Mouse (Mus musculus) neural tube, embryonic 15.5 days (tissue): ENCODE data around the gene Osbpl11. TPM values are rescaled to one million over a fixed set of nuclear protein-coding genes. Genes with fewer than 3 reads are reported as not detected.
"Not testable (repeated sequence)": the region's sequence is repeated elsewhere in the genome, so short reads cannot be mapped to it uniquely, and the experiment has no call there.

Experiments used
- ATAC-seq: fragments of 200-750 bp; cut with Nextera tagmentation; 2 replicates; pipeline ENCODE4 v1.8.0; 2017; ENCODE audit warnings: mild to moderate bottlenecking, moderate TSS enrichment, moderate library complexity; ENCODE audit not compliant: low FRiP score
- H3K27ac ChIP-seq: fragments of 300-500 bp; sonication (generic); replicated peaks from 2 replicates; pipeline ENCODE4 v1.5.1; 2015; ENCODE audit warnings: mild to moderate bottlenecking, inconsistent platforms
- H3K27me3 ChIP-seq: fragments of 300-500 bp; sonication (generic); replicated peaks from 2 replicates; pipeline ENCODE4 v1.6.1; 2015; ENCODE audit warnings: inconsistent platforms
- H3K36me3 ChIP-seq: fragments of 300-500 bp; sonication (generic); 2 replicates; pipeline ENCODE4 v1.6.1; 2015; ENCODE audit warnings: inconsistent platforms
- H3K4me1 ChIP-seq: fragments of 300-500 bp; sonication (generic); 2 replicates; pipeline ENCODE4 v1.6.1; 2015; ENCODE audit warnings: inconsistent platforms
- H3K4me2 ChIP-seq: fragments of 300-500 bp; sonication (generic); 2 replicates; pipeline ENCODE4 v1.6.1; 2015; ENCODE audit warnings: inconsistent platforms, mild to moderate bottlenecking, moderate library complexity
- H3K4me3 ChIP-seq: fragments of 300-500 bp; sonication (generic); replicated peaks from 2 replicates; pipeline ENCODE4 v1.5.1; 2015; ENCODE audit warnings: mild to moderate bottlenecking, inconsistent platforms
- H3K9ac ChIP-seq: fragments of 300-500 bp; sonication (generic); replicated peaks from 2 replicates; pipeline ENCODE4 v1.6.1; 2015; ENCODE audit warnings: mild to moderate bottlenecking, inconsistent platforms
- H3K9me3 ChIP-seq: fragments of 300-500 bp; sonication (generic); replicated peaks from 2 replicates; pipeline ENCODE4 v1.6.1; 2016; ENCODE audit warnings: inconsistent platforms
- WGBS: fragments of 180-500 bp; shearing (Covaris S2); methylation state at CpG from one replicate; pipeline ENCODE4 v1.1.7; 2015; ENCODE audit warnings: mixed read lengths; 5-methylcytosine and 5-hydroxymethylcytosine counted together
- polyA plus RNA-seq: library from polyadenylated mRNA; unstranded; fragments of >200 nt; fragmentation: Nextera tagmentation; extraction: Ambion mirVana; gene quantifications from 2 replicates; pipeline ENCODE4 v1.2.1, GENCODE M21; 2015

Gene Osbpl11
- 15.7 and 16.2 TPM in 2 replicates for polyA plus RNA-seq

- ATAC-seq, result peak; percentile 94
- no peaks in the 10 kb centered on the region for H3K36me3 ChIP-seq
- H3K4me1 ChIP-seq, result peaks cover 35% of the 10 kb centered on the region
- no peaks in the 10 kb centered on the region for H3K27me3 ChIP-seq
- H3K4me2 ChIP-seq, result peak within 1 kb of the TSS; percentile 99
- no peaks in the 10 kb centered on the region for H3K9me3 ChIP-seq
- WGBS, result under 1% methylated on average over 27 of the region's 27 CpGs
- H3K27ac ChIP-seq, result peak within 1 kb of the TSS; percentile 90
- peak within 1 kb of the TSS; percentile 92 for H3K9ac ChIP-seq
- H3K4me3 ChIP-seq, result peak within 1 kb of the TSS; percentile 97
These were observed at the start of gene Osbpl11 for GRCm38 (mm10) chr16:33184901-33185260. TSS of gene Osbpl11 (plus strand) at chr16:33185071.

DNA sequence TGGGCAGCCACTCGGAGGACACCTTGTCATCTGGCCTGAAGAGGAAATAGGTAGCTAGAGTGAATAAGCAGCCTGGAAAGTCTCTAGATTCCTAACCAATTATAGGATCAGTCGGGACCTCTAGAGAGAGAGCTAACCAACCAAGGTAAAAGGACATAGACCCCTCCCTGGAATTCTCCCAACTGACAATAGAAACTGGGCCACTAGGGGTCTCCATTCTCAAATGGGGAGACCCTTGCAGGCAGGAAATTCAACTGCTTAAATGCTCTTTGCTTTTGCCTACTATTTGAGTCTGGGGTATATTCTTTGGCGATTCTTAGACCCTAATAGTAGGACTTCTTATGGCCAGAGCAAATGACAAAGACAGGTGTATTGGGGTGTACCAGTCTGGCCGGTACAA, 49.7 kb upstream of the Osbpl11 start:
- Histone ChIP-seq H3K4me1 (no peaks in the 10 kb centered on the region), H3K36me3 (no peaks in the 10 kb centered on the region), H3K9ac (no peak overlapping the region), H3K27ac (no peak overlapping the region), H3K27me3 (no peaks in the 10 kb centered on the region), H3K4me2 (no peak overlapping the region), H3K9me3 (no peaks in the 10 kb centered on the region), H3K4me3 (no peak overlapping the region)
- 76% methylated on average over 4 of the region's 4 CpGs for WGBS
- ATAC-seq, result no peak

- H3K36me3 ChIP-seq, ATAC-seq, H3K4me3 ChIP-seq, H3K4me1 ChIP-seq, H3K27ac ChIP-seq, H3K27me3 ChIP-seq, H3K4me2 ChIP-seq, H3K9me3 ChIP-seq, H3K9ac ChIP-seq: not testable (repeated sequence)
- WGBS, result 87% methylated on average over 7 of the region's 7 CpGs
These were observed 45.8 kb upstream of the Osbpl11 start for GRCm38 (mm10) chr16:33139061-33139460.

DNA sequence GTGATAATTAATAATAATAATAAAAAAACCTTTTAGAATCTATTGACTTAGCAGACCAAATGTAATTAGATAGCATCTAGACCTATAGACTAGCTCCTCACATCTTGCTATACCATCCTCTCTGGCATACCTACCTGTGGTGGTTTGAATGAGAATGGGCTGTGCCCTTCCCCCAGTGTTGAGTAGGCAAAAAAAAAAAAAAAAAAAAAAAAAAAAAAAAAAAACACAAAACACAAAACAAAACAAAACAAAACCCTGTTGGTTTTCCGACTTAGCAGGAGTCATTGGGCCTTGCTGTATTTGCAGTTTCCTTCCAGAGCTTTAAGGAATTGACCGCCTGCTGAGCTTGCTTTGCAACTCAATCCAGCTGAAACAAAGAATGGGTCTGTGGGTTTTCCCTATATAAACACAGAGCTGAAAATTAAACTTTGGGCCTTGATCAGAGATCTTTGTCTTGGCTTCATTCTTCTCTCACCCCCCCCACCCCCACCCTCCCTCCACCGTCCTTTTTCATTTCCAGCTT, 43.1 kb upstream of the Osbpl11 start:
- H3K4me3 ChIP-seq, result no peak overlapping the region
- no peaks in the 10 kb centered on the region for H3K9me3 ChIP-seq
- H3K9ac ChIP-seq, result no peak overlapping the region
- H3K4me1 ChIP-seq, result no peaks in the 10 kb centered on the region
- no peak overlapping the region for H3K4me2 ChIP-seq
- 40% methylated on average over 3 of the region's 3 CpGs for WGBS
- no peaks in the 10 kb centered on the region for H3K27me3 ChIP-seq
- H3K36me3 ChIP-seq, result no peaks in the 10 kb centered on the region
- no peak overlapping the region for H3K27ac ChIP-seq
- ATAC-seq, result no peak

GRCm38 (mm10) chr16:33143452-33143851, 41.4 kb upstream of the Osbpl11 start:
- no peaks in the 10 kb centered on the region for H3K4me1 ChIP-seq
- no peak for ATAC-seq
- no peaks in the 10 kb centered on the region for H3K36me3 ChIP-seq
- WGBS, result 92% methylated on average over 2 of the region's 2 CpGs
- no peak overlapping the region for H3K9ac ChIP-seq
- H3K27me3 ChIP-seq, result no peaks in the 10 kb centered on the region
- no peak overlapping the region for H3K4me3 ChIP-seq
- H3K9me3 ChIP-seq, result no peaks in the 10 kb centered on the region
- H3K27ac ChIP-seq, result no peak overlapping the region
- H3K4me2 ChIP-seq, result no peak overlapping the region

DNA sequence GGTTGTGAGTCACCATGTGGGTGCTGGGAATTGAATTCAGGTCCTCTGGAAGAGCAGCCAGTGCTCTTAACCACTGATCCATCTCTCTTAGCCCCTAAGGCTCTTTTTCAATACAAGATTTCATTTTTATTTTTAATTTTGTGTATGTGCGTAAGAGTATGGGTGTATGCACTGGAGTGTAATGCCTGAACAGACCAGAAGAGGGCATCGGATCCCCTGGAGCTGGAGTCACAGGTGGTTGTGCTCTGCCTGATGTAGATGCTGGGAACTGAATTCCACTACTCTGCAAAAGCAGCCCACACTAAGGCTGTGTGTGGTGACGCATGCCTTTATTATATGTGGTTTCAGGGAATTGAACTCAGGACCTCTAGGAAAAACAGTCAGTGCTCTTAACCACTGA, 38.7 kb upstream of the Osbpl11 start:
- H3K4me1 ChIP-seq, result no peaks in the 10 kb centered on the region
- no peak for ATAC-seq
- no peak overlapping the region for H3K27ac ChIP-seq
- 100% methylated on average over 3 of the region's 3 CpGs for WGBS
- H3K4me2 ChIP-seq, result no peak overlapping the region
- H3K4me3 ChIP-seq, result no peak overlapping the region
- no peaks in the 10 kb centered on the region for H3K36me3 ChIP-seq
- H3K9me3 ChIP-seq, result no peaks in the 10 kb centered on the region
- H3K9ac ChIP-seq, result no peak overlapping the region
- H3K27me3 ChIP-seq, result no peaks in the 10 kb centered on the region

DNA sequence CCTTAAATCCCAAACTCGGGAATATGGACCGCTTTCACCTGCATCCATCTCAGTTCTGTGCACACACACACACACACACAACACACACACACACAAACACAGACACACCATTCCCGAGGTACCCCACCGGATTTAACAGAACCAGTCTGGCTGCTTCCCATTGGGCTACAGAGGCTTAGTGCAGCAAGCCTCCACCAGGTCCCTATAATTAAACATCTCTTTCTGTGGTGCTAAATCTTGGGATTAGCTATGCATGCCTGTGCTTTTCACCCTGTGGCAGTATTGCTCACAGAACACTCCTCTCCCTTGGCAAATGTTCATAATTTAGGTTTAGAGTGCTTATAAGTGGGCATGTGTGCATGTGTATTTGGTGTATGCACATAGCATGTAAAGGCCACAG, 36.7 kb upstream of the Osbpl11 start:
- Histone ChIP-seq H3K27me3 (no peaks in the 10 kb centered on the region), H3K4me1 (no peaks in the 10 kb centered on the region), H3K9ac (no peak overlapping the region), H3K4me2 (no peak overlapping the region), H3K27ac (no peak overlapping the region), H3K36me3 (no peaks in the 10 kb centered on the region), H3K9me3 (no peaks in the 10 kb centered on the region), H3K4me3 (no peak overlapping the region)
- ATAC-seq, result no peak
- WGBS, result 88% methylated on average over 4 of the region's 4 CpGs

DNA sequence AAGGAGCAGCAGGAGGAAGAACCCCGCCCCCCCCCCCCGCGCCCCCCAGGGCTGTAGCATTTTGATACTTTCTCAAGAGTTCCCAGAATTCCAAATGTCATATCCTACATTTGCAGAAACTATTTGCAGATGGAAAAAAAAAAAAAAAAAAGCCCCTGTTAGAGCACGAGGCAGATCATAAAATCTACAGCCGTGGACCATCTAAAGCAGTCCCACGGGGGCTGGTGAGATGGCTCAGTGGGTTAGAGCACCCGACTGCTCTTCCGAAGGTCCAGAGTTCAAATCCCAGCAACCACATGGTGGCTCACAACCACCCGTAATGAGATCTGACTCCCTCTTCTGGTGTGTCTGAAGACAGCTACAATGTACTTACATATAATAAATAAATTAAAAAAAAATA, 34.0 kb upstream of the Osbpl11 start:
- WGBS, result 69% methylated on average over 9 of the region's 9 CpGs
- not testable (repeated sequence) for H3K27ac ChIP-seq, H3K4me2 ChIP-seq, H3K4me1 ChIP-seq, H3K4me3 ChIP-seq, H3K36me3 ChIP-seq, ATAC-seq, H3K9ac ChIP-seq, H3K27me3 ChIP-seq, H3K9me3 ChIP-seq

DNA sequence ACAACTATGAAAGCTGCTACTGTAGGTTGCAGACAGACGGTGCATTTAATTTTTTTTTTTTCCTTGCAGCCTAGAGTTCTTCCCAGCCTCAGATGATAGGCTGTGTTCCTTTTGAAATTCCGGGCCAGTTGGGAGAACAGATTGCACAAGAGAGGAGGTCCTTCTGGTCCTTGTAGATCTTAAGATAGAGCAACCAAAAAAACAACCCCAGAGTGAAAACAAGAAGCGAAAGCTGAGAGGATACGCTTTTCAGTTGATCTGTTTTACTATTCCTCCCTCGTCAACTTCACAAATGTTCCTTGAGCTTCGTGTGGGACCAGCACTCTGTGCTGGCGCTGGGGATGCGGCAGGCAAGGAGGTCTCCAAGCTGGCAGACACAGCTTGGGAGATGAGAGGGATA, 33.3 kb upstream of the Osbpl11 start:
- Histone ChIP-seq H3K4me2 (no peak overlapping the region), H3K4me3 (no peak overlapping the region), H3K4me1 (no peaks in the 10 kb centered on the region), H3K9ac (no peak overlapping the region), H3K27me3 (no peaks in the 10 kb centered on the region), H3K9me3 (no peaks in the 10 kb centered on the region), H3K36me3 (no peaks in the 10 kb centered on the region), H3K27ac (no peak overlapping the region)
- no peak for ATAC-seq
- 80% methylated on average over 8 of the region's 8 CpGs for WGBS

DNA sequence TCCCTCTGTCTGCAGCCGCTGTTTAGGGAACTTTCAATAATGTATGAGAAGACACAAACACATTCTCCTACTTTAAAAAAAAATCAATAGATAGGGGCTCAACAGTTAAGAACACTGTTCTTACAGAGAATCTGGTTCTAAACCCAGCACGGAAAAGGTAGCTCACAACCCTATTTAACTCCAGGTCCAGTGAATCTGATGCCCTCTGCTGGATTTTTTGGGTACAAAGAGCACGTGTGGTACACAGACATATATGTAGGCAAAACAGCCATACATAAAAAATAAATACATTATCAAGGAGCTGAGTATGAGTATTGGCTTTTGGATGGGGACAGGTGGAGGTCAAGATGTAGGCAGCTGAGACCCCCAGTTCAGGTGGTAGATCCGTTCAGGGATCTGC, 29.9 kb upstream of the Osbpl11 start:
- no peak overlapping the region for H3K27ac ChIP-seq
- no peaks in the 10 kb centered on the region for H3K4me1 ChIP-seq
- WGBS, result 55% methylated on average over 4 of the region's 4 CpGs
- no peak overlapping the region for H3K4me3 ChIP-seq
- H3K4me2 ChIP-seq, result no peak overlapping the region
- H3K9me3 ChIP-seq, result no peaks in the 10 kb centered on the region
- no peak for ATAC-seq
- no peaks in the 10 kb centered on the region for H3K36me3 ChIP-seq
- no peaks in the 10 kb centered on the region for H3K27me3 ChIP-seq
- H3K9ac ChIP-seq, result no peak overlapping the region

- H3K4me1 ChIP-seq, result no peaks in the 10 kb centered on the region
These were observed 26.9 kb upstream of the Osbpl11 start for GRCm38 (mm10) chr16:33158006-33158405.

GRCm38 (mm10) chr16:33158590-33159071, 26.2 kb upstream of the Osbpl11 start:
- no peaks in the 10 kb centered on the region for H3K4me1 ChIP-seq
- WGBS, result 83% methylated on average over 14 of the region's 14 CpGs
- H3K27ac ChIP-seq, result no peak overlapping the region
- no peaks in the 10 kb centered on the region for H3K9me3 ChIP-seq
- no peaks in the 10 kb centered on the region for H3K36me3 ChIP-seq
- ATAC-seq, result no peak
- H3K27me3 ChIP-seq, result no peaks in the 10 kb centered on the region
- no peak overlapping the region for H3K4me2 ChIP-seq
- H3K9ac ChIP-seq, result no peak overlapping the region
- H3K4me3 ChIP-seq, result no peak overlapping the region

More at GRCm38 (mm10) chr16:33158006-33158405, 26.9 kb upstream of the Osbpl11 start:
- no peak overlapping the region for H3K4me3 ChIP-seq
- ATAC-seq, result no peak
- no peak overlapping the region for H3K9ac ChIP-seq
- whole genome bisulfite sequencing, result 81% methylated on average over 11 of the region's 11 CpGs
- no peaks in the 10 kb centered on the region for H3K36me3 ChIP-seq
- H3K27me3 ChIP-seq, result no peaks in the 10 kb centered on the region
- H3K27ac ChIP-seq, result no peak overlapping the region
- H3K9me3 ChIP-seq, result no peaks in the 10 kb centered on the region
- H3K4me2 ChIP-seq, result no peak overlapping the region

DNA sequence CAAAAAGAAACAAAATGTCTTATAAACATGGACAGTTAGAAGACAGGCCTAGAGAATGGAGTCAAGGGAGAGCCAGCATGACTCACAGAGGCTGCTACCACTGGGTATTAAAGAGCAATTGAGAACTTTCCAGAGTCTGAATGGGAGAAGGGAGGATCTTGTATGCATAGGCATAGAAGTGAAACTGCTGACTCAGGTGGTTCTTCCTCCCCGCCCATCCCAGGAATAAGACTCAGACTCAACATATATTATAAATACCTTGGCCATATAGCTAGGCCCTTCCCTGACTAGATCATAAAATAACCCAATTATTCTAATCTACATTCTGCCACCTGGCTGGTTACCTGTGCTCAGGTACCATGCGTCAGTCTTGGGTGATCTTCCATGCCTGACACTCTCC, 25.5 kb upstream of the Osbpl11 start:
- H3K4me3 ChIP-seq, result no peak overlapping the region
- WGBS, result 100% methylated on average over 2 of the region's 2 CpGs
- no peak overlapping the region for H3K27ac ChIP-seq
- no peak for ATAC-seq
- H3K36me3 ChIP-seq, result no peaks in the 10 kb centered on the region
- H3K4me1 ChIP-seq, result no peaks in the 10 kb centered on the region
- H3K9ac ChIP-seq, result no peak overlapping the region
- no peak overlapping the region for H3K4me2 ChIP-seq
- H3K27me3 ChIP-seq, result no peaks in the 10 kb centered on the region
- no peaks in the 10 kb centered on the region for H3K9me3 ChIP-seq
